Mouse (Mus musculus): Measurements from ENCODE around the gene Timm29. TPM values are rescaled to one million over a fixed set of nuclear protein-coding genes. Genes with fewer than 3 reads are reported as not detected.

Gene Timm29
- polyA plus RNA-seq, 1 experiment from 2014 or later: 57.9 TPM

MicroRNAs within 50 kb of the gene (microRNA counts, 519-probe panel; counts per million panel counts)
- not detected for microRNA mmu-miR-1946b

Small RNA genes lying within 50 kb of the gene (microRNA-seq; reads per million reads assigned to microRNA genes)
- not detected for gene Mir1946b

Other genes with a start within 250 kb of the Timm29 start
- gene Ilf3, start 224.9 kb upstream of the Timm29 start, polyA plus RNA-seq (2014; fragmentation: Nextera tagmentation; extraction: Ambion mirVana): 263 and 266 TPM in 2 replicates
- gene Qtrt1, start 180.9 kb upstream of the Timm29 start, polyA plus RNA-seq (2014; fragmentation: Nextera tagmentation; extraction: Ambion mirVana): 46.2 and 46.8 TPM in 2 replicates
- 55.0 and 60.6 TPM in 2 replicates for gene Dnm2, start 167.8 kb upstream of the Timm29 start, polyA plus RNA-seq (2014; fragmentation: Nextera tagmentation; extraction: Ambion mirVana)
- 64.5 and 68.0 TPM in 2 replicates for gene Tmed1, start 82.5 kb upstream of the Timm29 start, polyA plus RNA-seq (2014; fragmentation: Nextera tagmentation; extraction: Ambion mirVana)
- gene AB124611, start 66.5 kb upstream of the Timm29 start, polyA plus RNA-seq (2014; fragmentation: Nextera tagmentation; extraction: Ambion mirVana): 2.9 and 3.2 TPM in 2 replicates
- 53.4 and 63.1 TPM in 2 replicates for gene Carm1, start 45.8 kb upstream of the Timm29 start, polyA plus RNA-seq (2014; fragmentation: Nextera tagmentation; extraction: Ambion mirVana)
- 14.8 and 15.1 TPM in 2 replicates for gene Yipf2, start 106 bp downstream of the Timm29 start, polyA plus RNA-seq (2014; fragmentation: Nextera tagmentation; extraction: Ambion mirVana)
- gene Smarca4, start 23.4 kb downstream of the Timm29 start, polyA plus RNA-seq (2014; fragmentation: Nextera tagmentation; extraction: Ambion mirVana): 126 and 136 TPM in 2 replicates
- 18.9 and 22.1 TPM in 2 replicates for gene Ldlr, start 130.8 kb downstream of the Timm29 start, polyA plus RNA-seq (2014; fragmentation: Nextera tagmentation; extraction: Ambion mirVana)
- 91.3 and 115 TPM in 2 replicates for gene Spc24, start 167.6 kb downstream of the Timm29 start, polyA plus RNA-seq (2014; fragmentation: Nextera tagmentation; extraction: Ambion mirVana)
- 3.5 and 3.9 TPM in 2 replicates for gene Kank2, start 206.0 kb downstream of the Timm29 start, polyA plus RNA-seq (2014; fragmentation: Nextera tagmentation; extraction: Ambion mirVana)
- 0.19 and 0.22 TPM in 2 replicates for gene Angptl8, start 242.8 kb downstream of the Timm29 start, polyA plus RNA-seq (2014; fragmentation: Nextera tagmentation; extraction: Ambion mirVana)

Measured in midbrain, embryonic 11.5 days (tissue).